14 mouse cellular contexts compared by ENCODE assay signal in genomic region chr13:54876556-54876955, GRCm38 (mm10).
DNase-seq lines count a peak whose midpoint lies in the region; ATAC-seq and TF ChIP-seq lines count a peak whose summit lies in the region.
"Had no signal": no experiment of that assay in that cellular context is flagged by ENCODE, and none has a peak within 500 bp of the region (broad histone marks: within the 10 kb centered on the region; RNA-seq: fewer than 3 reads in every experiment).

No protein-coding gene starts in this region.

- H3K79me2 ChIP-seq in MEL (ENCODE audit: control insufficient read depth, insufficient read depth, low read length, poor library complexity) = no peaks in the 10 kb centered on the region

- H3K9me3 ChIP-seq in kidney, embryonic 16.5 days (ENCODE audit: low read length) = no peaks in the 10 kb centered on the region
- no peaks in the 10 kb centered on the region for H3K9me3 ChIP-seq in MEL (replicated peaks; ENCODE audit: insufficient read depth, low read length)
- no peaks in the 10 kb centered on the region for H3K9me3 ChIP-seq in limb, embryonic 14.5 days (ENCODE audit: control insufficient read depth, low read length)
- H3K9me3 ChIP-seq: liver, embryonic 15.5 days; neural tube, embryonic 12.5 days had no signal

- no peak for ATAC-seq in kidney, embryonic 16.5 days (ENCODE audit: low FRiP score, low TSS enrichment)
- no peak for ATAC-seq in limb, embryonic 14.5 days (ENCODE audit: low FRiP score, low read depth)
- no peak for ATAC-seq in CD4-positive, CD25-positive, alpha-beta regulatory T cell, adult 4 months
- ATAC-seq in megakaryocyte, adult 5-6 weeks (ENCODE audit: poor library complexity, severe bottlenecking) = no peak
- ATAC-seq: forebrain, postnatal 0 days had no signal

- TF ChIP-seq EP300 in MEL (IDR thresholded peaks at IDR 0.05; ENCODE audit: low read depth in 1 of 2, low read length in 2 of 2) = no peak

- no peak overlapping the region for H3K4me3 ChIP-seq in kidney, embryonic 16.5 days (ENCODE audit: low read length)
- no peak overlapping the region for H3K4me3 ChIP-seq in MEL (ENCODE audit: control insufficient read depth in 1 of 2, insufficient read depth in 1 of 2, low read depth in 2 of 2, low read length in 2 of 2)
- no peak overlapping the region for H3K4me3 ChIP-seq in limb, embryonic 14.5 days (replicated peaks; ENCODE audit: low read length)
- H3K4me3 ChIP-seq: liver, embryonic 15.5 days; neural tube, embryonic 12.5 days had no signal

- no peak for TF ChIP-seq RAD21 in MEL (IDR thresholded peaks at IDR 0.05; ENCODE audit: low read depth, low read length)

- no peak overlapping the region for H3K27ac ChIP-seq in kidney, embryonic 16.5 days (ENCODE audit: low read length)
- no peak overlapping the region for H3K27ac ChIP-seq in MEL (ENCODE audit: control insufficient read depth, low read depth, low read length)
- no peak overlapping the region for H3K27ac ChIP-seq in limb, embryonic 14.5 days (replicated peaks; ENCODE audit: low read depth, low read length)
- H3K27ac ChIP-seq: hindbrain, embryonic 14.5 days; liver, embryonic 15.5 days; neural tube, embryonic 12.5 days had no signal

- H3K36me3 ChIP-seq in kidney, embryonic 16.5 days (ENCODE audit: insufficient read depth, low read length) = no peaks in the 10 kb centered on the region
- no peaks in the 10 kb centered on the region for H3K36me3 ChIP-seq in MEL (ENCODE audit: control insufficient read depth in 1 of 2, insufficient read depth in 2 of 2, low read length in 2 of 2)
- no peaks in the 10 kb centered on the region for H3K36me3 ChIP-seq in limb, embryonic 14.5 days (ENCODE audit: control insufficient read depth, insufficient read depth, low read length)
- H3K36me3 ChIP-seq: liver, embryonic 15.5 days; neural tube, embryonic 12.5 days had no signal

- H3K27me3 ChIP-seq in kidney, embryonic 16.5 days (ENCODE audit: insufficient read depth, low read length) = peaks cover 43% of the 10 kb centered on the region
- H3K27me3 ChIP-seq in MEL (ENCODE audit: control insufficient read depth in 1 of 2, insufficient read depth in 2 of 2, low read length in 2 of 2) = no peaks in the 10 kb centered on the region
- peaks cover 45% of the 10 kb centered on the region for H3K27me3 ChIP-seq in limb, embryonic 14.5 days (ENCODE audit: control insufficient read depth, insufficient read depth, low read length)

- no peak overlapping the region for H3K4me2 ChIP-seq in kidney, embryonic 16.5 days (replicated peaks; ENCODE audit: low read depth, low read length)
- H3K4me2 ChIP-seq in limb, embryonic 14.5 days (replicated peaks; ENCODE audit: low read depth, low read length, severe bottlenecking) = no peak overlapping the region
- H3K4me2 ChIP-seq: hindbrain, embryonic 14.5 days; liver, embryonic 15.5 days; midbrain, embryonic 11.5 days; neural tube, embryonic 12.5 days had no signal

- no peaks in the 10 kb centered on the region for H3K4me1 ChIP-seq in kidney, embryonic 16.5 days (ENCODE audit: insufficient read depth, low read length)
- no peaks in the 10 kb centered on the region for H3K4me1 ChIP-seq in MEL (ENCODE audit: control insufficient read depth in 1 of 2, insufficient read depth in 2 of 2, low read length in 2 of 2)
- no peaks in the 10 kb centered on the region for H3K4me1 ChIP-seq in limb, embryonic 14.5 days (ENCODE audit: control insufficient read depth, insufficient read depth, low read length)
- H3K4me1 ChIP-seq: liver, embryonic 15.5 days had no signal

- TF ChIP-seq CTCF in MEL (IDR thresholded peaks at IDR 0.05 in 2 of 3, conservative IDR thresholded peaks at IDR 0.05 in 1 of 3; ENCODE audit: control insufficient read depth in 1 of 3, insufficient read depth in 1 of 3, low read depth in 2 of 3, low read length in 3 of 3, poor library complexity in 1 of 3, severe bottlenecking in 1 of 3) = no peak

- TF ChIP-seq POLR2A in MEL (IDR thresholded peaks at IDR 0.05; ENCODE audit: control insufficient read depth in 1 of 2, insufficient read depth in 1 of 2, low read depth in 1 of 2, low read length in 2 of 2, poor library complexity in 1 of 2) = no peak
- TF ChIP-seq POLR2A in limb, embryonic 14.5 days (IDR thresholded peaks at IDR 0.05; ENCODE audit: borderline replicate concordance, extremely low read depth, insufficient read depth, insufficient read length) = no peak

- H3K9ac ChIP-seq in kidney, embryonic 16.5 days (replicated peaks; ENCODE audit: low read length) = no peak overlapping the region
- H3K9ac ChIP-seq in MEL (ENCODE audit: control insufficient read depth, low read depth, low read length, poor library complexity, severe bottlenecking) = no peak overlapping the region
- H3K9ac ChIP-seq in limb, embryonic 14.5 days (ENCODE audit: low read depth, low read length, severe bottlenecking) = no peak overlapping the region
- H3K9ac ChIP-seq: forebrain, postnatal 0 days; hindbrain, embryonic 14.5 days; liver, embryonic 15.5 days; neural tube, embryonic 12.5 days had no signal

- peak; percentile 48 to 51 for DNase-seq in kidney, postnatal 4 days
- DNase-seq in MEL (ENCODE audit: low read depth, low spot score) = peak; percentile 13
- DNase-seq in embryo, embryonic 10 days (ENCODE audit: low spot score) = peak; percentile 81
- DNase-seq in limb, embryonic 14.5 days (ENCODE audit: low spot score) = peak; percentile 81
- DNase-seq: cerebellum, adult 9-10 months; forebrain, postnatal 0 days; right cerebral cortex, postnatal 25 days had no signal

- WGBS in kidney, embryonic 16.5 days = 32% methylated on average over 8 of the region's 8 CpGs
- 31% methylated on average over 8 of the region's 8 CpGs for WGBS in limb, embryonic 14.5 days

TF ChIP-seq in MEL, 35 proteins besides CTCF, POLR2A, EP300 and RAD21:
- no peak for TF ChIP-seq POLR2AphosphoS2 (IDR thresholded peaks at IDR 0.05; ENCODE audit: low read length)
- no peak for TF ChIP-seq MEF2A (IDR thresholded peaks at IDR 0.05; ENCODE audit: extremely low read depth, insufficient replicate concordance, low read depth, low read length, poor library complexity, severe bottlenecking)
- TF ChIP-seq HCFC1 (IDR thresholded peaks at IDR 0.05; ENCODE audit: low read depth, low read length) = no peak
- no peak for TF ChIP-seq MYB (IDR thresholded peaks at IDR 0.05; ENCODE audit: low read depth, low read length)
- no peak for TF ChIP-seq UBTF (IDR thresholded peaks at IDR 0.05; ENCODE audit: borderline replicate concordance, insufficient read depth, low read depth, low read length)
- TF ChIP-seq SMC3 (IDR thresholded peaks at IDR 0.05; ENCODE audit: low read depth, low read length) = no peak
- no peak for TF ChIP-seq MAX (IDR thresholded peaks at IDR 0.05; ENCODE audit: low read length)
- no peak for TF ChIP-seq MXI1 (IDR thresholded peaks at IDR 0.05; ENCODE audit: low read depth, low read length)
- TF ChIP-seq ZMIZ1 (IDR thresholded peaks at IDR 0.05; ENCODE audit: low read depth, low read length) = no peak
- no peak for TF ChIP-seq NELFE (IDR thresholded peaks at IDR 0.05; ENCODE audit: low read depth, low read length)
TF ChIP-seq in MEL: peak in this region for 0.

Comparison
In these comparisons a context has a peak if more than half of its experiments do, and no peak if none do; other contexts are left out.
1. DNase-seq: peak in every context shown above with its lines; median percentile 81 in embryo, embryonic 10 days; 81 in limb, embryonic 14.5 days; 50 in kidney, postnatal 4 days; 13 in MEL.